Mouse (Mus musculus) embryonic facial prominence, embryonic 11.5 days (tissue): ENCODE results near the gene Abl1. TPM values are rescaled to one million over a fixed set of nuclear protein-coding genes. Genes with fewer than 3 reads are reported as not detected.

Experiments
- ATAC-seq: fragments of 200-750 bp; cut with Nextera tagmentation; replicated peaks from 2 replicates; pipeline ENCODE4 v1.8.0; 2017; ENCODE audit warnings: low read depth; ENCODE audit not compliant: insufficient number of reproducible peaks, low FRiP score, low TSS enrichment
- DNase-seq: peaks from one replicate; pipeline ENCODE4 v3.0.0-alpha.2; 2015; ENCODE audit warnings: low spot score
- H3K27ac ChIP-seq: fragments of 300-500 bp; sonication (generic); replicated peaks from 2 replicates; pipeline ENCODE4 v1.5.1; 2014; ENCODE audit warnings: mild to moderate bottlenecking, low read depth, low read length, control low read depth
- H3K27me3 ChIP-seq: fragments of 300-500 bp; sonication (generic); 2 replicates; pipeline ENCODE4 v1.6.1; 2014; ENCODE audit warnings: mild to moderate bottlenecking, low read length, moderate library complexity, mixed read lengths; ENCODE audit not compliant: control insufficient read depth, insufficient read depth
- H3K36me3 ChIP-seq: fragments of 300-500 bp; sonication (generic); replicated peaks from 2 replicates; pipeline ENCODE4 v1.6.1; 2014; ENCODE audit warnings: low read depth, mild to moderate bottlenecking, low read length, moderate library complexity, mixed read lengths; ENCODE audit not compliant: control insufficient read depth, insufficient read depth
- H3K4me1 ChIP-seq: fragments of 300-500 bp; sonication (generic); 2 replicates; pipeline ENCODE4 v1.6.1; 2014; ENCODE audit warnings: low read length, mixed read lengths; ENCODE audit not compliant: control insufficient read depth, insufficient read depth
- H3K4me2 ChIP-seq: fragments of 300-500 bp; sonication (generic); 2 replicates; pipeline ENCODE4 v1.6.1; 2014; ENCODE audit warnings: low read depth, mild to moderate bottlenecking, control low read depth, low read length, moderate library complexity
- H3K4me3 ChIP-seq: fragments of 300-500 bp; sonication (generic); 2 replicates; pipeline ENCODE4 v1.5.1; 2014; ENCODE audit warnings: low read depth, low read length, control low read depth
- H3K9ac ChIP-seq: fragments of 300-500 bp; sonication (generic); replicated peaks from 2 replicates; pipeline ENCODE4 v1.6.1; 2014; ENCODE audit warnings: mild to moderate bottlenecking, control low read depth, low read length
- H3K9me3 ChIP-seq: fragments of 300-500 bp; sonication (generic); replicated peaks from 2 replicates; pipeline ENCODE4 v1.6.1; 2016; ENCODE audit warnings: mild to moderate bottlenecking, low read length, inconsistent platforms, mixed read lengths; ENCODE audit not compliant: control insufficient read depth
- WGBS: fragments of 180-500 bp; shearing (Covaris S2); extraction: QIAGEN DNeasy Blood & Tissue Kit; methylation state at CpG from one replicate; pipeline ENCODE4 v1.1.7; 2014; 5-methylcytosine and 5-hydroxymethylcytosine counted together
- polyA plus RNA-seq: library from polyadenylated mRNA; unstranded; fragments of >200 nt; fragmentation: Nextera tagmentation; extraction: Ambion mirVana; gene quantifications from 2 replicates; pipeline ENCODE4 v1.2.1, GENCODE M21; 2014

Gene Abl1
- polyA plus RNA-seq, 1 experiment from 2014 or later: 39.5 TPM

DNA sequence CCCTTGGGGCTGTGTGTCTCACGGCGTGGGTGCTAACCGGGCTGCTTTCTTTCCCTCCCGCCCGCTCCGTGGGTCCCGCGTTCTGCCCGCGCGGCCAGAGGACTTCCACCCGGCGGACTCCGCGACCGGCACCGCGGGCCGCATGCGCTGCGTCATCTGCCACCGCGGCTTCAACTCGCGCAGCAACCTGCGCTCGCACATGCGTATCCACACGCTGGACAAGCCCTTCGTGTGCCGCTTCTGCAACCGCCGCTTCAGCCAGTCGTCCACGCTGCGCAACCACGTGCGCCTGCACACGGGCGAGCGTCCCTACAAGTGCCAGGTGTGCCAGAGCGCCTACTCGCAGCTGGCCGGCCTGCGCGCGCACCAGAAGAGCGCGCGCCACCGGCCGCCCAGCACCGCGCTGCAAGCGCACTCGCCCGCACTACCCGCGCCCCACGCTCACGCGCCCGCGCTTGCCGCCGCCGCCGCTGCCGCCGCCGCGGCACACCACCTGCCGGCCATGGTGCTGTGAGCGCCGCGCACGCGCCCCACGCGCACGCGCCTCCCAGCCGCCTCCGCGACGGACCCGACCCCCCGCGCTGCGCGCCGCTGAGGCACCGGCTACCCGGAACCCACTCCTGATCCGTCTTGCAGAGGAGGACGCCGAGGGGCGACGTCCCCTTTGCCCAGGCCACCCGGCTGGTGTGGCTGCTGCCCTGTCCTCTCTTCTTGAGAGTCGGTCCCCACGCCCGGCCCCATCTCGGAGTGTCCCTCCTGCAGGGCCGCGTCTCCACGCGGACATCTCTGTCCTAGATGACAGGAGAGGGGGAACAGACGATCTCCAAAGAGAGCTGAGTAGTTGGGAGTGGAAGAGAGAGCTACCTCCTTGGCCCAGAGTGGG lies 34.0 kb upstream of the Abl1 start:
- H3K27me3 ChIP-seq: peaks cover 51% of the 10 kb centered on the region
- no peaks in the 10 kb centered on the region for H3K36me3 ChIP-seq
- DNase-seq: peak; percentile 35
- WGBS: under 1% methylated on average over 100 of the region's 109 CpGs
- H3K4me2 ChIP-seq: peak overlapping the region; percentile 96
- H3K9me3 ChIP-seq: no peaks in the 10 kb centered on the region
- H3K4me3 ChIP-seq: peak overlapping the region; percentile 55
- peak overlapping the region; percentile 28 for H3K9ac ChIP-seq
- H3K4me1 ChIP-seq: peaks cover 7% of the 10 kb centered on the region; the same call in 1 of the 2 replicates
- H3K27ac ChIP-seq: no peak overlapping the region
- ATAC-seq: 0 out of 2 replicates have a peak, but pooled peaks have one; percentile 12

DNA sequence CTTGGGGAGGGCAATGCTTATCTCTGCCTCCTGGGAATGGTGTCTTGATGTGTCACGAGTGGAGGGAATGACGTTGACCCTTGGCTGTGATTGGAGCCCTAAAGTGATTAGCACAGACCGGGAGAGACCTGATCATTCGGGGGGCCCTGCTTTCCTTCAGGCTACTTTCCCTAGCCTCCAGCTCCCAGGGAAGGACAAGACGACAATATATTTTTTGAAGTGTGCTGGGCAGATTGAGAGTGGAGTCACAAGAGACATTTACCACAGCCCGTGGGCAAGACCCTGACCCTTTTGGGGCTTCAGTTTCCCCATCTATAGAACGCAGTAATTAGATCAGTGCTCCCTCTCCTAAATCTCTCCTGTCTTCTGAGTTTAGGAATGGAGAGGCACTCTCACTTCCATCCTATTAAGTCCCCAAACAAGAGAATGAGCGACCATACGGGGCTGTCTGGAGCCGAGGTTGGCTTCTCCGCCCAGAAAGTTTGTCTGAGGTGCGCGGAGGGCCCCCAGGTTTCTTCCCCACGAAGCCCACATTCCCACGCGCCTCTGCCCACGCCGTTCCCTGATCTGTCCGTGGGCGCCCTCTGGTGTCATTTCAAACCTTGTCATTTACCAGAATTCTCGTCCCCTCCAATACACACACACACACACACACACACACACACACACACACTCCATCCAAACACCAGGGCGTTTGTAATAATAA lies 33.2 kb upstream of the Abl1 start:
- H3K4me3 ChIP-seq: peak overlapping the region; percentile 55
- H3K27ac ChIP-seq: no peak overlapping the region
- H3K36me3 ChIP-seq: no peaks in the 10 kb centered on the region
- H3K9ac ChIP-seq: no peak overlapping the region
- DNase-seq (peak; percentile 41), ATAC-seq (no peak)
- peaks cover 51% of the 10 kb centered on the region for H3K27me3 ChIP-seq
- peaks cover 7% of the 10 kb centered on the region; the same call in 1 of the 2 replicates for H3K4me1 ChIP-seq
- H3K4me2 ChIP-seq: peak overlapping the region; percentile 96
- H3K9me3 ChIP-seq: no peaks in the 10 kb centered on the region
- 5% methylated on average over 22 of the region's 22 CpGs for WGBS

DNA sequence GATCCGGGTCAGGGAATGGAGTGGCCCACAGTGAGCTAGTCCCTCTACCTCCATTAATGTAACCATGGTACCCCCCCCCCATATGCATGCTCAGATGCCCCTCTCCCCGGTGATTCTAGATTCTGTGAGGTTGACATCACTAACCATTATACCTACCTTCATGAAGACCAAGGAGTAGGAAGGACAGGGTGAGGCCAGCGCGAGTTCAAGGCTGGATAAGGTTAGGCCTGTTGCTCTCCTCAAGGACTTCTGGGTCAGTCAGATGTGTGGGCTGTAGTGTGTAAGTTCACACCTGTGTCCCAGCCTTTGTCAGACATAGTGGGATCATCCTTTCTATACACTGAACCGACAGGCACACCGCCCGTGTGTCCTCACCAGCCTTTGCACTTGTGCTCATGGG lies 31.8 kb upstream of the Abl1 start:
- Histone ChIP-seq H3K9ac (no peak overlapping the region), H3K9me3 (no peaks in the 10 kb centered on the region), H3K4me1 (peaks cover 7% of the 10 kb centered on the region; the same call in 1 of the 2 replicates), H3K27ac (no peak overlapping the region), H3K4me3 (no peak overlapping the region), H3K36me3 (no peaks in the 10 kb centered on the region), H3K4me2 (no peak overlapping the region), H3K27me3 (peaks cover 44% of the 10 kb centered on the region)
- no peak for DNase-seq
- ATAC-seq: peak; percentile 51; the same call in 1 of the 2 replicates
- 87% methylated on average over 7 of the region's 7 CpGs for WGBS

DNA sequence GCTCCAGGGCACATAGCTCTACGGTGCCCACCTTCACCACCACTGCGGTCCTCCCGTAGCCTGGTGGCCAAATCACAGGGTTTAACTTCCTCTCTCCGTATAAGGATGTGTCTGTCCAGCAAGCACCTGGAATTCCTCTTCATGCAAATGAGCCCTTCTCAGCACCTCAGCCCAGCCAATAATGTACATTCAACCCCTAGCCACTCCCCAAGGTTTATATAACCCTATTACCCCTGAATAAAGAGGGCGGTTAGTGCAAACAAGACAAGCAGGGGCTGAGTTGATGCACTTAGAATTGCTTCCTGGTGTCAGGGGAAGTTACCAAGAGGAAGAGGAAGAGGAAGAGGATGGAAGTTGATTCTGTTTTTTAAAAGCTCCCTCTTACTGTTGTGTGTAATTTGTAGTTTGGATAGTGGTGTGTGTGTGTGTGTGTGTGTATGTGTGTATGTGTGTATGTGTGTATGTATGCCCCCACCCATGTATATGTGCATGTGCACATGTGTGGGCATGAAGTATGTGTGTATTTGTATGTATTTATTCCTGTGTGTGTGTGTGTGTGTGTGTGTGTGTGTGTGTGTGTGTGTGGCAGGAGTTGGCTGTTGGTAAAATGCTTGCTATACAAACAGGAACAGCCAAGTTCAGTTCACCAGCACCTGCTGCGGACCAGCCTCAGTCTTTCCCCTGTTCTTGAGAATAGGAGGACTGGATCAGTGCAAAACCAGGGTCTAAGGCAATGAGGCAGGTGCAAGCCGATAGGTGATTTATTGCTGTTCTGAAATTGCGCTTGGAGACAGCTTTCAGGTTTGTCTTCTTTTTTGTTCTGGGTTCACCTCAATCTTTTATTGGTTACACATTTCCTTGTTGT lies 25.0 kb upstream of the Abl1 start:
- Histone ChIP-seq H3K27me3 (no peaks in the 10 kb centered on the region), H3K27ac (no peak overlapping the region), H3K4me3 (no peak overlapping the region), H3K36me3 (no peaks in the 10 kb centered on the region), H3K9ac (no peak overlapping the region), H3K9me3 (no peaks in the 10 kb centered on the region), H3K4me2 (no peak overlapping the region), H3K4me1 (no peaks in the 10 kb centered on the region)
- WGBS: 61% methylated on average over 8 of the region's 8 CpGs
- no peak for DNase-seq
- no peak for ATAC-seq

DNA sequence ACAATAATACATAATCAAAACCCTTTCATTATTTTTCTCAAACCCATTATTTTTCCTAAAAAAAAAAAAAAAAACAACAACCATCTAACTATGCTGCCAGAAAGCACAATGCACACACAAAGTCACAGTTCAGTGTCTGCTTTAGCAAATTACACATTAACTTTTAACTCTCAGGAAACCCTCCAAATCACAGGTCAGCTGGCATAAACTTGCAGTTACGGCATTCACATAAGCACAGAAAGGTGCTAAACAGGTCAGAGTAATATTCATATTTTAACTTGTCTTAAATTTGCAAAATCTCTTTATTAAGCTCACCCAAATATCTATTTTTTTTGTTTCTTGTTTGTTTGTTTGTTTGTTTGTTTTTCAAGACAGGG lies 24.4 kb upstream of the Abl1 start:
- Histone ChIP-seq H3K9ac (no peak overlapping the region), H3K27ac (no peak overlapping the region), H3K27me3 (no peaks in the 10 kb centered on the region), H3K36me3 (no peaks in the 10 kb centered on the region), H3K4me3 (no peak overlapping the region), H3K4me1 (no peaks in the 10 kb centered on the region), H3K4me2 (no peak overlapping the region), H3K9me3 (no peaks in the 10 kb centered on the region)
- WGBS: 93% methylated on average over 1 of the region's 1 CpGs
- ATAC-seq (no peak), DNase-seq (no peak)

DNA sequence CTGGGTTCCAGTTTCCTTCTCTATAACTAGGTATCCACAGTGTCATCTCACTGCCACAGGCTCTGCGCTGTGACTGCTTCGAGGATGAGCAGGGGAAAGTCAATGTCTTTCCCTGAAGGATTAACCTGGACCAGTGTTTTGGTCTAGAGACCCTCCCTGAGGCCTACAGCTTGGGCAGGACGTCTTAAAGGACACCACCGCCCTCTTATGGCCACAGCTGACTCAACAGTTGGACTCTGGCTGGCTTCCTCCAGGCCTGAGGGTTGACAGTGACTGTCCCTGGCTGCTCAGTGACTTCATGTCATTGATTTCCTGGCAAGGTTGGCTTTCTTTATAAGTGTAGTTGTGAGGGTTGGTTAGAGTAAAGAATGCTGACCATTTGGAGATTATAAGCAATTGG lies 20.8 kb upstream of the Abl1 start:
- Histone ChIP-seq H3K9ac (no peak overlapping the region), H3K4me2 (no peak overlapping the region), H3K36me3 (no peaks in the 10 kb centered on the region; the same call in 1 of the 2 replicates), H3K27ac (no peak overlapping the region), H3K4me3 (no peak overlapping the region), H3K9me3 (no peaks in the 10 kb centered on the region), H3K4me1 (no peaks in the 10 kb centered on the region), H3K27me3 (no peaks in the 10 kb centered on the region)
- DNase-seq (peak; percentile 56), ATAC-seq (no peak)
- whole genome bisulfite sequencing: 23% methylated on average over 4 of the region's 4 CpGs

DNA sequence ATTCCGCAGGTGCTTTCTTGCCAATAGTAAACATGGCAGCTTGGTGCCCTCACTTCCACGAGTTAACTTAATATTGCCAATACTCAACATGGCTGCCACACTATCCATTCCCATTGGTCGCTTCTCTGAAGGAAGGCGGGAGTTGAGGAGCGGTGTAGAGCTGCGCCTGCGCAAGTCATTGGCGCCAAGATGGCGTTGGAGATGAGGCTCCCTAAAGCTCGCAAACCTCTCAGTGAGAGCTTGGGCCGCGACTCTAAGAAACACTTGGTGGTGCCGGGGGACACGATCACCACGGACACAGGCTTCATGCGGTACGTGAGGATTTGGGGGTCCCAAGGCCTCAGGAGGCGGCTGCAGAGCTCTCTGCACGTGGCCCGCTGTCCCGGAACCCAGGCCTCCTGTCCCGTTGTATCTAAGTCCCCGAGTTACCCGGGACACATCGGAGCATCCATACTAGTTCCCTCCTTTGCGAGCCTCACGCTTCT lies 17.6 kb upstream of the Abl1 start, which contains the start of gene Exosc2:
TSS of gene Exosc2 (plus strand) at position 165 of the 485 bp plus-strand sequence.
- Histone ChIP-seq H3K9ac (peak within 1 kb of the TSS; percentile 84), H3K9me3 (no peaks in the 10 kb centered on the region), H3K4me3 (peak within 1 kb of the TSS; percentile 67), H3K4me1 (no peaks in the 10 kb centered on the region), H3K27ac (no peak within 1 kb of the TSS), H3K4me2 (peak within 1 kb of the TSS; percentile 41), H3K36me3 (no peaks in the 10 kb centered on the region; the same call in none of the 2 replicates), H3K27me3 (no peaks in the 10 kb centered on the region)
- ATAC-seq (peak; percentile 96), DNase-seq (peak; percentile 97)
- 1% methylated on average over 27 of the region's 27 CpGs for WGBS
